Mouse (Mus musculus) retina, embryonic 14.5 days (tissue): ENCODE measurements at regions not wholly inside any gene's neighbourhood (a gene's known extent, or its start where the extent isn't known, plus 50 kb on each side); places are given as distances from the start of the nearest gene placed in this dataset.

Experiments
- DNase-seq: peaks from one replicate; pipeline ENCODE4 v3.0.0-alpha.2; 2015; ENCODE audit warnings: low spot score

GRCm38 (mm10) chr2:114260397-114261071, 59.3 kb upstream of the Zfp770 start:
- peak; percentile 82 for DNase-seq

GRCm38 (mm10) chr2:114259539-114259938, 58.3 kb upstream of the Zfp770 start:
- DNase-seq: no peak
